Mouse (Mus musculus) adrenal gland, postnatal 25 days (tissue): ENCODE results near the gene Ulk4. TPM values are rescaled to one million over a fixed set of nuclear protein-coding genes. Genes with fewer than 3 reads are reported as not detected.
"Not testable (repeated sequence)": the region's sequence is repeated elsewhere in the genome, so short reads cannot be mapped to it uniquely, and the experiment has no call there.

Source experiments
- DNase-seq: peaks from one replicate; pipeline ENCODE4 v3.0.0; 2021; ENCODE audit warnings: mixed read lengths
- total RNA-seq: library from RNA; stranded (reverse); gene quantifications from 2 replicates; pipeline ENCODE4 v1.2.3, GENCODE M21; 2021

The Ulk4 gene
- total RNA-seq, 1 experiment from 2014 or later, result 3.2 TPM

DNA sequence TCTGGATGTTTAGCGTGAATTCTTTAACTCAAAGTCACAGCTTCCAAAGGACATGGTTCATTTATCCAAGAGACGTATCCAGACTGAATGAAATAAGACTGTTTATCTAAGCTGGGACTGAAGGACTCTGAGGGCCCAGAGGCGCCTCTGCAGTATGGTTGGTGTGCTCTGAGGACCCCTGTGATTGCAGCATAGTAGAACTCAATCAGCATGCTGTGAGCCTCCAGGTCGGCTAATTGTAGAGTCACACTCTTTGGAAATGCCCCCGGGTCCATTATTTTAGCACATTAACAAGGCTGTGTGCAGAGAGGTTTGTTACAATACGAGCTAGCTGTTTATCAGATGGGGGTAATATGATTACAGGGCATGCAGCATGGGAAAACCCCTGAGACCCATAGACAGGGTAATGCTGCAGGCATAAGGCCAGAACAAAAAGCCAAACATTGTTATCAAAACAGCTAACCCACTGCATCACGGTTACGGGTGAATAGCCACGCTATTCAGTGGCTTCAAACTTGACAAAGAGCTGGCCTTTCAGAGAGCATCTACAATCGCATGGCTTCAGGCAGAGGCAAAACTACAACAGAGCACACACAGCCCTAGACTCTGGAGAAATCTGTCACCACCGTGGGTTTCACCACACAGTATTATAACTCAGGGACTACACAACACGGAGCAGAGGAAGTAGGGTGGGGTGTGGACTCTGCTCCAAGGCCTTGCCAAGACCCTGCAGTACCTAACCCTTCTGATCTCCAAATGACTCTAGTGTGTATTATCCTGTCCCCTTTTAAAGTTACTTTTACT lies 215.0 kb downstream of the Ulk4 start:
- DNase-seq, result no peak

- no peak for DNase-seq
These were observed 216.7 kb downstream of the Ulk4 start for GRCm38 (mm10) chr9:121060331-121060730.

GRCm38 (mm10) chr9:121059286-121059685 lies 217.7 kb downstream of the Ulk4 start:
- DNase-seq, result no peak

- no peak for DNase-seq
These were observed 218.5 kb downstream of the Ulk4 start for GRCm38 (mm10) chr9:121058538-121058937.

GRCm38 (mm10) chr9:121058116-121058515 lies 218.9 kb downstream of the Ulk4 start:
- DNase-seq, result no peak

DNA sequence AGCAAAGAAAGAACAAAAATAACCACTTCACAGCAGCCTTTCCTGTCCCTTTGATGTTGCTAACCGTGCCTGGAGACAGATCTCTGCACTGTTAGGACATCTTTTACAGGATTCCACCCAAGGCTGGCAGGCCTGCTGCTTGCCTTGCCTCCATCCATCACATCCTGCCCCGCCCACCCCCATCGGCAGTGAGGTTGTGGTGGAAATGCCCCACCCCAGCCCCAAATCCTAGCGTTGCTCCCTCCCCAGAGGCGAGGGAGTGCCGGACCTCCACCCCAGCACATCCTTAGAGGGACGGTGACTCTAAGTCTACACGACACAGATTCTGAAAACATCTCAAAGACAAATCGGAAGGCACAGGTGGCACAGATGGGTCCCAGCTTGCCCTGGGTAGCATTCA lies 219.6 kb downstream of the Ulk4 start:
- DNase-seq, result no peak

GRCm38 (mm10) chr9:121056526-121056925 lies 220.5 kb downstream of the Ulk4 start:
- DNase-seq, result no peak

GRCm38 (mm10) chr9:121056036-121056435 lies 221.0 kb downstream of the Ulk4 start:
- DNase-seq, result no peak

DNA sequence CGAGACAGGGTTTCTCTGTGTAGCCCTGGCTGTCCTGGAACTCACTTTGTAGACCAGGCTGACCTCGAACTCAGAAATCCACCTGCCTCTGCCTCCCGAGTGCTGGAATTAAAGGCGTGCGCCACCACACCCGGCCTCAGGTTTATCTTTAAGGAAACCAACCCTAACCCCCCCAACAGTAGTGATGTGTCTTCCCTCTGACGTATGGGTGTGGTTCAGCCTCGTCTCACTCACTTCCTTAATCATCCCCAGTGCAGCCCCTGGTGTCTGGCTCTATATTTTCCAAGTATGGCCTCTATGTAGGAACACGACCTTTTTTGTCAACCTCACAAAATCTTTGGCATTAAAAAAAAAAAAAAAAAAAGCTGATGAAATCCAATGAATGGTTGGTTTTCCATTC lies 231.3 kb downstream of the Ulk4 start:
- DNase-seq, result not testable (repeated sequence)

DNA sequence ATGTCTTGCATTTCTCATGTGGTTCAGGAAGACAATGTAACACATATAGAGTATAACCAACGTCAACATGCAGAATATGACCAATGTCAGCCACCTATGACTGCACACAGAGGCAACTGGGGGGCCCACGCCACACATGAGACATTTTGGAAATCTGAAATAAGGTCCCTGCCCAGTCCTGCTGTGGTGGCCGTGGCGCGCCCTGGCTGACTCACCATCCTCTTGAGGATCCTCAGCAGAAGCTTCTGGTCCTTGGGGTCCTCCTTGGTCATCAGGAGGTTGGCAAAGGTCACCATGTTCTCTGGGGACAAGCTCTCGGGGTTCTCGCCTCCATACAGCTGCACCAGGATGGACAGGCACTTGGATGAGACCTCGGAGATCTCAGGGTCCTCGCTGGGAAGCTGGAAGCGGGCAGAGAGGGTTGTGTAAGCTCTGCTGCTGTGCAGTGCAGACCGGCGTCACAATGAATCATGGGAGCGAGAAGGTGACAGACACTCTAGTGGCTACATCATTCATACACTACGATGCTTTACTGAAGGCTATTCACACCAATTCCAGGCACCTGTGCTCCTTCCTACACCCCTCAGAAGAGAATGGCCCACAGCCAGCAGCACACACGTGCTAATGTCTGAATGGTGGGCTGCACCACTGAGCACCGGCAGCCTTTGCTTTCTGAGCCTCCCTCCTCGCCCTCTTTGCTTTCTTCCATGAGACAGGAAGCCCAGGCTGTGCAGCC lies 232.4 kb downstream of the Ulk4 start:
- no peak for DNase-seq

DNA sequence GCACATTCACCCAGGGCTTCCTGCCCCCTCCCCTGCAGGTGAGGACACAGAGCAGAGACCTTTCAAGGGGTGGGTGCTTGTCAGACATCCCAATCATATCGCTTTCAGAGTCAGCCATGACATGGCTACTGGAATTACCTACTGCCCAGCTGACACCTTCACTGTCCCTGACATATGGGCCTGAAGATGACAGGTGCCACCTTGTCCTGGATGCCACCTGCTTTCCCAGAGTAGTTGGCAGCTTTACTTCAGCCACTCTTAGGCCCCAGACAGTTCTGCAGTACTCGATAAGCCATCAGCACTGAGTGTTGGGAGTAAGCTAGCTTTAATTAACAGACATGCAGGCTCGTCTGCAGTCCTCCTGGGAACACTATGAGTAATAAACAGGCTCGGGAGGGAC lies 234.0 kb downstream of the Ulk4 start:
- no peak for DNase-seq

DNA sequence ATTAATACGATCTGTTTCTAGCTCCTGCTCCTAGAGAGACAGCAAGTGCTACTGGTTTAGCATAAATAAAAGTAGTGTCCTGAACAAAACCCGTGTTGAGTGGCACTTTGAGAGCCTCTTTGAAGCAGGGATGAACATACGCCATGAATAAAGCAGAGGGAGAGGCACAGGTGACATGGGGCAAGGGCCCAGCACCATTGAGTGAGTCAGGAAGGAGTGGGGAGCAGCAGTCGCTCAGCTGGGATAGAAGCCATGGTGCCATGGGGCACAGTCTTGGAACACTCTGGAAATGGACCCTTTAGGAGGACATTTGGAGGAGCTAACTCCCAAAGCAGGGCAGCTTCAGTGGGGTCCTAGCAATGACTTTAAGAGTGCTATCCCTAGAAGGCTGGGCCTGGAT lies 238.6 kb downstream of the Ulk4 start:
- no peak for DNase-seq

DNA sequence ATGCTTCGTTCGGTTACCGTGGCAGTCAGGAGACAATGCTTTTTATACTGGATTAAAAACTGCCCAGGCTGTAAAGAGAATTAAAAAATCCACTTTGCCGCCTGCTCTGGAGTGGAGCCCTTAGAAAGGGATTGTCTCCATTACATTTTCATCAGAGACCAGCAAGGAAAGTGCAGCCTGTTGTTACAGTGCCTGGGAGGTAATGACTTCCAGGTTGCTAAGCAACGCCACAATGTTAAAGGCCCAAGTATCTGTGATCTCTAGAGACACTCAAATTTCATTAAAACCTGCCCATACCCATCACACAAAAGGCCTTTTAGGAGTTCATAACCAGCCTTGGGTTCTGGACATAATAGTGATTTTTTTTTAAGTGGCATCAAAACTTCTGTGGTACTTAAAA lies 239.0 kb downstream of the Ulk4 start:
- DNase-seq, result no peak

DNA sequence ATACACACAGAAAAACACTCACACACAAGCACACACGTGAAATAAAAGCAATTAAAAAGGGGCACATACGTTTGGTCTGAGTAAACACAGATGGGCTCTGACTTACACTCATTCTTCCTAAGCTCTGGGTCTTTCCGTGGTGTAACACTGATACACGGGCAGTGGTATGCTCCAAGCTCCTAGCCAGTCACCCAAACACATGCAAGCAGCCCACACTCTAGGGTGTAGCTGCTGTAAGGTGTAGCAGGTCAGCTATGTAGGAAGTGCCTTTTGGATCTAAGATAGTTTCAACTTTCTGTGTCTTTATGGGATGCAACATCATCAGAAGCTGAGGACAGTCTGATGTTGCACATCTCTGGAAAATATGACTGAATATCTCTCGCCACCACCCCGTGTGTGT lies 241.7 kb downstream of the Ulk4 start:
- DNase-seq, result no peak

- no peak for DNase-seq
These were observed 243.4 kb downstream of the Ulk4 start for GRCm38 (mm10) chr9:121033596-121033995.

DNA sequence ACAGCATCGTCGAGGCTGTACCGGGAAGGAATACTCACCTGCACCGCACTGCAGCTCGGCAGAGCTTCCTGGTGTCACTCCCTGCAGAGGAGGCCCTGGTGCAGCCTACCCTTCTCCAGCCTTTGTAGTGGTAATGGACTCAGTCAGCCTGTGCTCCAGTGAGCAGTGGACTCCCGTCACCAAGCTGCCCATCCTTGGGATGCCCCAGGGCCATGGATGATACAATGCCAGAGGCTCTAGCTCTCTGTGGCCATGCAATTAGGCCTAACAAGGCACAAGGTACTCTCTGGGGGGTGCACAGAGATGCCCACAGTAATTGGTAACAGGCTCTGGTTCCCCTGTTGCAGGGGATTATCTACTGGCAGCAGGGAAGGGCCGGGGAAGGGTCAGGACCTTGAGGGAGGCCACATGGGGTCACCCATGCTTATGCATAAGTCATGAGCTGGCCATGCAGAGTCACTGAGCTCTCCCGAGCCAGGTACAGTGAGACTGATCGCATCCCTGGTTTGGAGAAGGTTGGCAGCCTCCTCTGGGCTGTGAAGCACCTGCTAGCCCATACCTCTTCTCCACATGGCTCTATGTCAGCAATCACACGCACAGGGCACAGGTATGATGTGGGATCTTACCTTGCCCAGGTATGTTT lies 244.6 kb downstream of the Ulk4 start:
- no peak for DNase-seq

DNA sequence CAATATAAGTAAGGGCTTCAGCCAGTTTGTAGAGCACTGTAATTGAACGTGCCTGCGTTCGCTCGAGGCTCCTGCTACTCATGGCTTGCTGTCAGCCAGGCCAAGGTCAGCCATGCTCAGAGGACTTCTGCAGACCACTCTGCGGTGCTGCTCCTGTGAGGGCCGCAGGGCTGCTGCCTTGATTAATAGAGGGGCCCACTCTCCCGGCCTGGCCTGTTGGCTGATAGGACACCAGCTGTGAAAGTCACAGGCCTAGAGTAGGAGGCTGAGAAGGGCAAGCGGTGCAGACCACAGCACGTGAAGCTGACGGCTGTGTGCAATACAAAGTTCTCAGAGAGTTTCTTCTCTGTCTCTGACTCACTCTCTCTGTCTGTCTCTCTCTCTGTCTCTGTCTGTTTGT lies 246.0 kb downstream of the Ulk4 start:
- no peak for DNase-seq

- peak; percentile 47 for DNase-seq
These were observed 247.2 kb downstream of the Ulk4 start for GRCm38 (mm10) chr9:121029786-121030185.

DNA sequence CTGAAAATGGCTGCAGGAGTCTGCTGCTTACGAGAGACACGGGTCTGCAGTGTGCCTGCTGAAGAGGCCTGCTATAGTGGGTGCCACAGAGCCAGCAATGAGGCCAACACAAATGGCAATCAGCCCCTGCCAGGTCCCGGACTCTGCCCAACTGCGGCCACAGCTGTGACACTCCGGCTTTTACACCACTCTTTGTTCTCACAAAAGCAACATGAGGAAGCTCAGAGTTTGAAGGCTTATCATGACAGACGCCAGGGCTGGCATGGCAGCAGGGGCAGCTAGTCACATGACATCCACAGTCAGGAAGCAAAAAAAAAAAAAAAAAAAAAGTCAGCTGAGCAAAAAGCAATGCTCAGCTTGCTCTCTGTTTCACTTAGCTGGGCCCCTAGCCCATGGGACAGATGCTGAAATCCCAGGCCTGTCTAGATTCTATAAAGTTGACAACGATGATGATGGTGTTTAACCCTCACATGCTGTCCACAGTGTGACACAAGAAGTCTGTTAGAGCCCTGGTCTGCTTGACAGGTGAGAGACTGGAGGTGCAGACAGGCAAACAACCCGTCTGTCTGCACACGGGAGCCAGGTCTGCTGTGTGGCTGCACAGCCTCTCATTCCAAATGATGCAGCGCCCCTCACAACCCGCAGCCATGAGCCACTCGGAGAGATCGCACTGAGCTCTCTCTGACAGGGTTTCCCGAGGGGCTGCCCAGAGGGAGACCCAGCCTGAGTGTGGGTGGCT lies 253.3 kb downstream of the Ulk4 start:
- DNase-seq, result no peak

GRCm38 (mm10) chr9:121020360-121020759 lies 256.6 kb downstream of the Ulk4 start:
- no peak for DNase-seq

- DNase-seq, result no peak
These were observed 257.1 kb downstream of the Ulk4 start for GRCm38 (mm10) chr9:121019932-121020331.

DNA sequence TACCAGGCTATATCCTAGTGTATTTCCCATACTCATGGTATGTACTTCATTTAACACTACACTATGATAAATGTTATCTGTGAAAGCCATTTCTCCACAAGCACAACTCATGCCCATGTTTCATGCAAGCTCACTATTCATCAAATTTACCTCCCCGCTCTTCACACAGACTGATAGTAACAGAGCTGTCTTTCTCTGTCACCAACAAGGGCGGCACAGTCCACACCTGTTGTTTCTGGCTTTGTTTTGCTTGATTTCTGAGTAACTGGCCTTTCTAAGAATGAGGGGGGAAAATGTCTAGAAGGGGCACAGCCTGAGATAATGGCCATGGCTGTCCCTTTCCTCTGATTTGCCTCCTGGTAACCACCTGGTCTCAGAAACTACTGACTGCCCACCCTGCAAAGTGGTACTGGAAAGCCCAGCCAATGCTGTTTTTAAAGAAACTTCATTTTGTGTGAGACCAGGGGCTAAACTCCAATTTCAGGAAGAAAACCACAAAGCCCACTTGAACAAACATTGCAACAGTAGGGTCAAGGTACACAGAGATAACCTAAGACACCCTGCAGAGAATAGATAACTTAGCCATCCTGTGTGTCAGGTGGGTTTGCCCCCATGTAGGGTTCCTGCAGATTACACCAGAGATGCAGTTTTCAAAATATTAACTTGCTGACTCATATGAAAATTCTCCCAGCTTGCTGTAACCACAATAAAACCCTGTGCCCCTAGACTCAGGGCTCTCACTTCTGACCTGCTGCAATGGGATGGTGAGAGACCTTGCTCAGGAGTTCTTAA lies 258.3 kb downstream of the Ulk4 start:
- no peak for DNase-seq
